Mouse (Mus musculus) MEL (cell line): ENCODE results near the gene Aldh9a1. TPM values are rescaled to one million over a fixed set of nuclear protein-coding genes. Genes with fewer than 3 reads are reported as not detected.

Source experiments
- DNase-seq: peaks from one replicate; pipeline ENCODE4 v3.0.0; 2011; ENCODE audit warnings: low read depth, low spot score
- H3K27ac ChIP-seq: 2 replicates; pipeline ENCODE4 v1.5.1; 2012; ENCODE audit warnings: low read depth, mild to moderate bottlenecking, control low read depth, low read length, moderate library complexity; ENCODE audit not compliant: control insufficient read depth
- H3K27me3 ChIP-seq, 2 experiments: fragments of 150-350 bp in 1 of 2; sonication (generic) in 1 of 2; 2 replicates each; pipeline ENCODE4 v1.6.1; 2012; ENCODE audit warnings: low read length in 2 of 2, mild to moderate bottlenecking in 2 of 2, improper control_type of control experiment in 1 of 2, moderate library complexity in 1 of 2; ENCODE audit not compliant: insufficient read depth in 2 of 2, control insufficient read depth in 1 of 2
- H3K36me3 ChIP-seq, 2 experiments: 2 replicates each; pipeline ENCODE4 v1.6.1; 2012 to 2014; ENCODE audit warnings: low read length in 2 of 2, improper control_type of control experiment in 1 of 2, inconsistent platforms in 1 of 2, mild to moderate bottlenecking in 1 of 2; ENCODE audit not compliant: insufficient read depth in 2 of 2, control insufficient read depth in 1 of 2
- H3K4me1 ChIP-seq, 2 experiments: fragments of 150-350 bp in 1 of 2; sonication (generic) in 1 of 2; 2 replicates each; pipeline ENCODE4 v1.6.1; 2012; ENCODE audit warnings: low read length in 2 of 2, improper control_type of control experiment in 1 of 2, mild to moderate bottlenecking in 1 of 2; ENCODE audit not compliant: insufficient read depth in 2 of 2, control insufficient read depth in 1 of 2
- H3K4me3 ChIP-seq, 2 experiments: fragments of 150-350 bp in 1 of 2; sonication (generic) in 1 of 2; 2 replicates each; pipeline ENCODE4 v1.5.1; 2012; ENCODE audit warnings: low read depth in 2 of 2, low read length in 2 of 2, mild to moderate bottlenecking in 2 of 2, moderate library complexity in 2 of 2, control low read depth in 1 of 2, improper control_type of control experiment in 1 of 2; ENCODE audit not compliant: control insufficient read depth in 1 of 2, insufficient read depth in 1 of 2
- H3K79me2 ChIP-seq: 2 replicates; pipeline ENCODE4 v1.6.1; 2012; ENCODE audit warnings: mild to moderate bottlenecking, low read length, moderate library complexity; ENCODE audit not compliant: control insufficient read depth, poor library complexity, insufficient read depth
- H3K9ac ChIP-seq: 2 replicates; pipeline ENCODE4 v1.6.1; 2012; ENCODE audit warnings: low read depth, mild to moderate bottlenecking, control low read depth, low read length, moderate library complexity; ENCODE audit not compliant: control insufficient read depth, poor library complexity, severe bottlenecking
- H3K9me3 ChIP-seq: fragments of 150-350 bp; sonication (generic); replicated peaks from 2 replicates; pipeline ENCODE4 v1.6.1; 2012; ENCODE audit warnings: mild to moderate bottlenecking, low read length, improper control_type of control experiment, moderate library complexity; ENCODE audit not compliant: insufficient read depth
- BHLHE40 ChIP-seq: IDR thresholded peaks from 2 replicates; pipeline ENCODE4 v1.6.1; 2012; ENCODE audit warnings: low read depth, mild to moderate bottlenecking, inconsistent platforms, low read length, improper control_type of control experiment, borderline replicate concordance
- CHD2 ChIP-seq: IDR thresholded peaks from 2 replicates; pipeline ENCODE4 v1.6.1; 2011; ENCODE audit warnings: low read length, improper control_type of control experiment
- E2F4 ChIP-seq: IDR thresholded peaks from 2 replicates; pipeline ENCODE4 v1.6.1; 2011; ENCODE audit warnings: low read depth, low read length, improper control_type of control experiment, borderline replicate concordance
- ELF1 ChIP-seq: IDR thresholded peaks from 2 replicates; pipeline ENCODE4 v1.6.1; 2014; ENCODE audit warnings: low read depth, mild to moderate bottlenecking, inconsistent platforms, low read length, improper control_type of control experiment, moderate library complexity
- ETS1 ChIP-seq: IDR thresholded peaks from 2 replicates; pipeline ENCODE4 v1.6.1; 2012; ENCODE audit warnings: low read depth, mild to moderate bottlenecking, inconsistent platforms, low read length, improper control_type of control experiment, moderate library complexity
- GATA1 ChIP-seq: IDR thresholded peaks from 2 replicates; pipeline ENCODE4 v1.6.1; 2011; ENCODE audit warnings: low read depth, low read length, improper control_type of control experiment
- HCFC1 ChIP-seq: IDR thresholded peaks from 2 replicates; pipeline ENCODE4 v1.6.1; 2012; ENCODE audit warnings: low read depth, mild to moderate bottlenecking, inconsistent platforms, low read length, improper control_type of control experiment, moderate library complexity
- KAT2A ChIP-seq: conservative IDR thresholded peaks from 2 replicates; pipeline ENCODE4 v1.6.1; 2012; ENCODE audit warnings: low read depth, low read length, improper control_type of control experiment, inconsistent platforms
- MAX ChIP-seq: IDR thresholded peaks from 2 replicates; pipeline ENCODE4 v1.6.1; 2011; ENCODE audit warnings: low read length, improper control_type of control experiment
- MAZ ChIP-seq: IDR thresholded peaks from 2 replicates; pipeline ENCODE4 v1.6.1; 2012; ENCODE audit warnings: low read depth, mild to moderate bottlenecking, inconsistent platforms, low read length, improper control_type of control experiment
- MXI1 ChIP-seq: IDR thresholded peaks from 2 replicates; pipeline ENCODE4 v1.6.1; 2011; ENCODE audit warnings: mild to moderate bottlenecking, low read depth, low read length, improper control_type of control experiment
- MYC ChIP-seq: IDR thresholded peaks from 2 replicates; pipeline ENCODE4 v1.6.1; 2011; ENCODE audit warnings: low read depth, mild to moderate bottlenecking, low read length, improper control_type of control experiment, moderate library complexity
- NRF1 ChIP-seq: IDR thresholded peaks from 2 replicates; pipeline ENCODE4 v1.6.1; 2014; ENCODE audit warnings: low read depth, mild to moderate bottlenecking, inconsistent platforms, low read length, improper control_type of control experiment, moderate library complexity; ENCODE audit not compliant: poor library complexity, insufficient read depth, severe bottlenecking
- RAD21 ChIP-seq: IDR thresholded peaks from 2 replicates; pipeline ENCODE4 v1.6.1; 2011; ENCODE audit warnings: mild to moderate bottlenecking, low read depth, low read length, improper control_type of control experiment
- RCOR1 ChIP-seq: IDR thresholded peaks from 2 replicates; pipeline ENCODE4 v1.6.1; 2012; ENCODE audit warnings: low read depth, mild to moderate bottlenecking, inconsistent platforms, low read length, improper control_type of control experiment
- SIN3A ChIP-seq: IDR thresholded peaks from 2 replicates; pipeline ENCODE4 v1.6.1; 2012; ENCODE audit warnings: low read length, improper control_type of control experiment, inconsistent platforms
- TAL1 ChIP-seq: IDR thresholded peaks from 2 replicates; pipeline ENCODE4 v1.6.1; 2012; ENCODE audit warnings: mild to moderate bottlenecking, inconsistent platforms, low read length, moderate library complexity, mixed read lengths
- TBP ChIP-seq: IDR thresholded peaks from 2 replicates; pipeline ENCODE4 v1.8.0; 2011; ENCODE audit warnings: low read depth, low read length, improper control_type of control experiment
- USF1 ChIP-seq: IDR thresholded peaks from 2 replicates; pipeline ENCODE4 v1.6.1; 2014; ENCODE audit warnings: low read depth, mild to moderate bottlenecking, inconsistent platforms, low read length, improper control_type of control experiment, moderate library complexity
- ZC3H11A ChIP-seq: IDR thresholded peaks from 2 replicates; pipeline ENCODE4 v1.6.1; 2012; ENCODE audit warnings: low read depth, mild to moderate bottlenecking, inconsistent platforms, low read length, improper control_type of control experiment
- ZKSCAN1 ChIP-seq: IDR thresholded peaks from 2 replicates; pipeline ENCODE4 v1.6.1; 2012; ENCODE audit warnings: low read depth, mild to moderate bottlenecking, inconsistent platforms, low read length, improper control_type of control experiment, moderate library complexity
- ZNF384 ChIP-seq: IDR thresholded peaks from 2 replicates; pipeline ENCODE4 v1.6.1; 2012; ENCODE audit warnings: low read depth, mild to moderate bottlenecking, inconsistent platforms, low read length, improper control_type of control experiment
- polyA plus RNA-seq, 2 experiments: library from polyadenylated mRNA; stranded (reverse) in 1 of 2; unstranded in 1 of 2; fragments of >175 nt in 1 of 2; fragments of >200 nt in 1 of 2; gene quantifications; 2 replicates each; pipeline versions ENCODE4 v1.2.1 to v1.2.4; 2012; ENCODE audit warnings: low replicate concordance in 2 of 2, low read depth in 1 of 2; ENCODE audit not compliant: insufficient read length in 2 of 2, insufficient read depth in 1 of 2, missing spikeins in 1 of 2
- total RNA-seq: library from RNA; depleted of rRNA; stranded (reverse); fragments of 300-350 nt; gene quantifications from 2 replicates; pipeline ENCODE4 v1.2.3, GENCODE M21; 2012

Gene Aldh9a1
- total and polyA plus RNA-seq, 3 experiments: 14.3 to 78.2 TPM; not detected in 1

- H3K79me2 ChIP-seq: no peaks in the 10 kb centered on the region; the same call in 1 of the 2 replicates
- H3K27me3 ChIP-seq: peaks cover 0 to 3% of the 10 kb centered on the region in 2 experiments; a peak in 3 of 4 replicates
- peak overlapping the region; percentile 66 for H3K9ac ChIP-seq
- DNase-seq: no peak
- H3K4me3 ChIP-seq: peak overlapping the region; percentile 60 to 89
- H3K27ac ChIP-seq: peak overlapping the region; percentile 85
- no peak for TF ChIP-seq NRF1
- no peak for TF ChIP-seq MAZ
- TF ChIP-seq MYC: 0 out of 2 replicates have a peak, but pooled peaks have one; percentile 14
- H3K9me3 ChIP-seq: no peaks in the 10 kb centered on the region
- peaks cover 0 to 2% of the 10 kb centered on the region in 2 experiments; a peak in 2 of 4 replicates for H3K4me1 ChIP-seq
- peaks cover 0 to 6% of the 10 kb centered on the region in 2 experiments; a peak in 2 of 4 replicates for H3K36me3 ChIP-seq
Observed at GRCm38 (mm10) chr1:167392031-167392640, 42.3 kb downstream of the Aldh9a1 start.

- Histone ChIP-seq H3K9ac (peak overlapping the region; percentile 66), H3K79me2 (no peaks in the 10 kb centered on the region; the same call in 1 of the 2 replicates), H3K36me3 (peaks cover 0 to 6% of the 10 kb centered on the region in 2 experiments; a peak in 2 of 4 replicates), H3K27ac (peak overlapping the region; percentile 85)
- peak; percentile 85 for DNase-seq
- TF ChIP-seq ELF1 (peak; percentile 12; the same call in 1 of the 2 replicates), HCFC1 (no peak), SIN3A (peak; percentile 55), BHLHE40 (no peak), MXI1 (peak; percentile 35; the same call in 1 of the 2 replicates), RAD21 (no peak), ZNF384 (no peak), ETS1 (peak; percentile 55; the same call in 1 of the 2 replicates), RCOR1 (peak; percentile 19; the same call in 1 of the 2 replicates), TAL1 (peak; percentile 30), E2F4 (no peak), TBP (peak; percentile 36; the same call in 1 of the 2 replicates), MAX (no peak), CHD2 (no peak), ZKSCAN1 (no peak), USF1 (no peak), ZC3H11A (no peak), GATA1 (peak; percentile 15; the same call in 1 of the 2 replicates), KAT2A (no peak)
- TF ChIP-seq, all 39 proteins: peak for 8
- Histone ChIP-seq H3K4me3 (peak overlapping the region; percentile 60 to 89), H3K9me3 (no peaks in the 10 kb centered on the region), H3K4me1 (peaks cover 0 to 2% of the 10 kb centered on the region in 2 experiments; a peak in 2 of 4 replicates), H3K27me3 (peaks cover 0 to 5% of the 10 kb centered on the region in 2 experiments; a peak in 3 of 4 replicates)
Observed at GRCm38 (mm10) chr1:167392687-167393086, 42.9 kb downstream of the Aldh9a1 start.
